Mouse (Mus musculus): Measurements from ENCODE around the gene Cul4a.

DNA sequence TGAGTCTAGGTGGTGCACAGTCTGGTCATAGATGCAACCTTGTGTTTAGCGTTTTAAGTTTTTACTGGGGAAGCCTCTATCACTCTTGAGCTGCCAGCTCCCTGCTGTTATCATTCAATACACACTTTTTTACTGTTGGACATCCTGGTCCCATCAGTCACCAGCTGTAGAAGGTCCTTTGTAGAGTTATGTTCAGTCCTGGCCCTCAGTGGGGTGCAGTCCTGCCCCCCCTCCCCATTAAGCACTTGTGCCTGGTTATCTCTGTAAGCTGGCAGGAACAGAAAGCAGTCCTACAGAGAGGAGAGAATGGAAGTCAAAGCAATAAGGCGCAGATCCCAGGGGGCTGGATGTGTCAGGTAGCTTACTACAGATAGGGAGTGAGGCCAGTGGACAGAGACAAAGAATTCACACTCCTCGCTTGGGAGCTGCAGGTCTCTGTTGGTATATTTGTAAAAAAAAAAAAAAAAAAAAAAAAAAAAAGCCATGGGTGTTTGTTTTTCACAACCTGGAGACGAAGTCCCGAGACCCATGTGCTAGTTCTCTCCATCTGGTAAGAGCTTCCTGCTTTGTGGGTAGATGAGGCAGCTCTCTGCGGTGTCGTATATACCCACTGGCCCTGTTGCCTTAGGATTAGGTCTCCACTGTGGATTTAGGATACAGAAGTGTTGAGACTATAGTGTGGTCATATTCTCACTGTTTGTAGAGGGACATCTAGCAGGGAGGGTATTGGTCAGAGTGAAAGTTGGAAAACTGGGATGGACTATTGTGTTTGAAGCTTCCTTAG is 15.7 kb downstream of the Cul4a start:
- TF ChIP-seq CTCF (conservative IDR thresholded peaks at IDR 0.05 in 1 of 2, IDR thresholded peaks at IDR 0.05 in 1 of 2; ENCODE audit: low read depth in 2 of 2, low read length in 2 of 2) (no peak), MAFK (IDR thresholded peaks at IDR 0.05; ENCODE audit: insufficient replicate concordance, low read length) (no peak), PAX5 (IDR thresholded peaks at IDR 0.05; ENCODE audit: low read length) (no peak), MAX (IDR thresholded peaks at IDR 0.05; ENCODE audit: low read length) (no peak), POLR2A (IDR thresholded peaks at IDR 0.05; ENCODE audit: low read depth, low read length) (no peak), USF1 (IDR thresholded peaks at IDR 0.05; ENCODE audit: low read depth, low read length) (no peak), HCFC1 (IDR thresholded peaks at IDR 0.05; ENCODE audit: low read depth, low read length) (no peak), EP300 (IDR thresholded peaks at IDR 0.05; ENCODE audit: low read length) (no peak), RAD21 (IDR thresholded peaks at IDR 0.05; ENCODE audit: low read depth, low read length) (no peak), NRF1 (IDR thresholded peaks at IDR 0.05; ENCODE audit: low read depth, low read length) (no peak)

Measured in CH12.LX (cell line).